Mouse (Mus musculus) v-Abl transformed pro-B cells (cell line): Measurements from ENCODE around the gene Emx2.

Source experiments
- in situ Hi-C, 2 experiments: fragments of 400-800 bp; cut with MboI; formaldehyde crosslinking; loops; one replicate each; pipeline ENCODE4 v1.15.1; 2025; ENCODE audit not compliant: unreplicated experiment in 2 of 2

Gene Emx2

GRCm38 (mm10) chr19:59460328-59461115, 2.4 kb downstream of the Emx2 start:
- in situ Hi-C loops = loop anchor here in 1 of 2 experiments (25.0 kb wide), 1 partner anchor 1152 kb away; no protein-coding TSS in a partner anchor

DNA sequence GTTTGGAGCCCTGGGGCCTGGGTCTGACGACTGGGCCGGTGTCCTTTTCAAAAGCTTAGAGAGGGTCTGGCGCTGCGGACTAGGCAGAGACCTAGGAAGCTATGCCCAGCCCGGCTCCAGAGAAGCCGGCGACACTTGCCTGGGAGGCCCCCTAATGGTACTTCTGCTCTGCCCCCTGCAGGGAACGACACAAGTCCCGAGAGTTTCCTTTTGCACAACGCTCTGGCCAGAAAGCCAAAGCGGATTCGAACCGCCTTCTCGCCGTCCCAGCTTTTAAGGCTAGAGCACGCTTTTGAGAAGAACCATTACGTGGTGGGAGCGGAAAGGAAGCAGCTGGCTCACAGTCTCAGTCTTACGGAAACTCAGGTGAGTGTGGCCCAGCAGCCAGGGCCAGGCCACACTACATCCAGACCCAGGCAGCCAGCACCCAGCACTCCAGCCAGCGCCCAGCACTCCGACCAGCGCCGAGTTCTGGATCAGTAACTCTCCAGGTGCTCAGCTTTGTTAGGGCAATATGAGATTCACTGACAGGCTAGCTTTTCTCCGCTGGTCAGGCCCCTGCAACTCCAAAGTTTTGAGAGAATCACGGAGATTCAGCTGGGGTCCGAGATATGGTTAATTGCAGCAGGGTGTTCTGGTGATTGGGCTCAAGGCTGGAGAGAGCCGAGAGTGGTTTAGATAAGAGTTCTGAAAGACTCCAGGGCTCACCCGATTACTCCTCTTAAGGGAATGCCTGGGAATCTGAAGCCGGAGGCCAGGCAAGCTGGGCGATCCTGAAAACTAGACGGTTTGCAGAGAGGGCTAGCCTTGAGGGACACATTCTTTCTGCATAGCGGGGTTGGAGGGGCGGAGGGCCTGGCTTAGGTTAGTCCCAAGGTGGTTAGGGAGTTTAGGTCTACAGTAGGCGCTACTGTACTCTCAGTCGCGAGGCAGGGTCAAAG, 3.6 kb downstream of the Emx2 start:
- in situ Hi-C loops = loop anchor here in 1 of 2 experiments (25.0 kb wide), 1 partner anchor 1151 kb away; no protein-coding TSS in a partner anchor

DNA sequence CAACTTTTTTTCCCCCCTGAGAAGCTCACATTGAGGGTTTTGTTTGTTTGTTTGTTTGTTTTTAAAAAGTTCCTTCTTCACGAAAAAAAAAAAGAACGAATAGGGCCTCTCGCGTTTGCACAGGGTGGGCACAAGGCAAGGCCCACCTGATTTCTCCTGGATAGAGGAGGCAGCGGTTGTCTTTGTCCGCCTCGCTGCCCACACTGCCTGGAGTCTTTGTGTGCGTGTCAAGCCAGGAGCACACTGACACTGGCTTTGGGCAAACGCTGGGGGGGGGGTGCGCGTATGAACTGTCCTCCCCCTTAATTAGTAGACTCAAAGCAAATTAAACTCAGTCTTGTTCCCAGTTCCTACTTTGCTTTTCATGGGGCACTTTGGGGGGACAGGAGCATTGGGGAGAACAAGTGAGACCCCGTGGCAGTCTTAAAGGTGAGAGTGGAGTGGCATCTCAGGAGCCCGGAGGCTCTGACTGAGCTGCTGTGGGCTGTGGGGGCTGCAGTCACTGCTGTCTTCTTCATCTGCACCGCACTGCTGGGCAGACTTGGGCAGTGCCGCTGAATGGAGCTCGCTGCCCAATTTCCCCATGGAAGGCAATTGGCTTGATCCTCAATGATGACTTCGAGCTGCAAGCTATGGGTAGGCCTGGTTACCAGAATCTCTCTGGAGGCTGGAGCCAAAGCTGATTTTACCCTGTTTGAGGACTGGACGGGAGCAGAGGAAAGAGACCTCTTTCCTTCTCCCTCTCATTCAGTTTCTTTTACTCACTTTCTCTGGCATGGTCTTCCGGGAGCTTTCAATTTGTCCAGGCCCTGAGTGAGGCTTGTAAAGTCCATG, 4.5 kb downstream of the Emx2 start:
- in situ Hi-C loops = loop anchor here in 1 of 2 experiments (25.0 kb wide), 1 partner anchor 1150 kb away; no protein-coding TSS in a partner anchor

DNA sequence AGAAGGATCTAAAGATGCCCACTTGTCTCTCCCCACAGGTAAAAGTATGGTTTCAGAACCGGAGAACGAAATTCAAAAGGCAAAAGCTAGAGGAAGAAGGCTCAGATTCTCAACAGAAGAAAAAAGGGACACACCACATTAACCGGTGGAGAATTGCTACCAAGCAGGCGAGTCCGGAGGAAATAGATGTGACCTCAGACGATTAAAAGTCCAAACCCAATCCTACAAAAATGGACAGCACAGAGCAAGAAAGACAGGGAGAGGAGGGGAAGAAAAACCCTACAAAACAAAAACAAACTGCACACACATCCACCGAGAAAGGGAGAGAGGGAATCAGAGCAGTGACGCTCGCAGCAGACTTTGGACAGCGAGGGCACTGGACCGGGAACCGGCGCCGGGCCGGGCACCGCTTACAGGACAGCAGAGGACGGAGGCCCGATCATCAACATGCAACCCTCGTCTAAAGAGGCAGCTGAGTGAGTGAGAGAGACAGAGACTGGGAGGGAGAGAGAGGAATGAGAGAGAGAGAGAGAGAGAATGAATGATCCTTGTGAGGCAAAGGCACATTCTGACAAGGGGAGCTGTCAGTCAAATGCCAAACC, 5.8 kb downstream of the Emx2 start:
- in situ Hi-C loops = loop anchor here in 1 of 2 experiments (25.0 kb wide), 1 partner anchor 1148 kb away; no protein-coding TSS in a partner anchor

DNA sequence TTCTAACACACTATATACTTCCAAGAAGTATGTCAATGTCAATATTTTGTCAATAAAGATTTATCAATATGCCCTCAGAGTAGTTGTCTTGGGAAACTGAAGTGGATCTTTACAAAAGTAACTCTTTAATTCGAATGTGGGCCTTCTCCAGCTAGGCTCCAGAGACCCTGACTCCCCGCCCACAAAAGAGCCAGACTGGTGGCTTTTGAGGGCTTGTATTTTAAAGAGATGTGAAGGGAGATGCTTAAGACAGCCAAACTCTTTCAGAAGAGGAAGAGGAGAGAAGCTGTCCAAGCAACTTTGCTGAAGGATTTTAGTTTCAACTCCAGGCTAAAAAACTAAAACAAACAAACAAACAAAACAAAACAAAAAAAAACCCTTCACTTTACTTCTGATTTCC, 7.1 kb downstream of the Emx2 start:
- in situ Hi-C loops = loop anchor here in 1 of 2 experiments (25.0 kb wide), 1 partner anchor 1147 kb away; no protein-coding TSS in a partner anchor

DNA sequence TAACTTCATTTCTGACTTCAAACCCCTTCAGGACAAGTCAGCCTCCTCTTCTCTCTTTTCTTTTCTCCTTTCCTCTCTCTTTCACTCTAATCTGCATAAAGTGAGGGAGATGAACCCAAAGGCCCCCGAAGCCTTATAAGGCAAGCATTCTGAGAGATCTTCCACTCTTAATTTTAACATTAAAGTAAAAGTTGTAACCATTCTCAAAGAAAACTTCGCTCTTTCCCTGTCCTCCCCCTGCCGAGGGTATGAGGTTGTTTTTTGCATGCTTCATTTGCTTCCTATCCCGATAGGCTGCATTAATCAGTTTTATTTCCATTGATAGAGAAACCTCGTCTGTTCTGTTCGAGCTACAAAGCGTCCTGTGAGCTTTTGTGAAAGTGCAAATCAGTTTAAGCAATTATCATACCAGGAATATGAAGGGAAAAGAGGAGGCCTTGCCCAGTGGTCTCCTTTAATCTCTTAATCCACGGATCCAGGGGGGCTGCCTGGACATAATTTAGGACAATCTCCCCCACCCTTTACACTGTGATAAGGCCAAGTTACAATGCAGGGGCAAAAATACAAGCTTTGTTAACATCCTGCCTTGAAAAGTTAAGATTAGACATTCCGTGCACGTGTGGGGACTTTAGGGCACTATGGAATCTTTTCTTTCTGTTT, 7.7 kb downstream of the Emx2 start:
- in situ Hi-C loops = loop anchor here in 1 of 2 experiments (25.0 kb wide), 1 partner anchor 1146 kb away; no protein-coding TSS in a partner anchor

DNA sequence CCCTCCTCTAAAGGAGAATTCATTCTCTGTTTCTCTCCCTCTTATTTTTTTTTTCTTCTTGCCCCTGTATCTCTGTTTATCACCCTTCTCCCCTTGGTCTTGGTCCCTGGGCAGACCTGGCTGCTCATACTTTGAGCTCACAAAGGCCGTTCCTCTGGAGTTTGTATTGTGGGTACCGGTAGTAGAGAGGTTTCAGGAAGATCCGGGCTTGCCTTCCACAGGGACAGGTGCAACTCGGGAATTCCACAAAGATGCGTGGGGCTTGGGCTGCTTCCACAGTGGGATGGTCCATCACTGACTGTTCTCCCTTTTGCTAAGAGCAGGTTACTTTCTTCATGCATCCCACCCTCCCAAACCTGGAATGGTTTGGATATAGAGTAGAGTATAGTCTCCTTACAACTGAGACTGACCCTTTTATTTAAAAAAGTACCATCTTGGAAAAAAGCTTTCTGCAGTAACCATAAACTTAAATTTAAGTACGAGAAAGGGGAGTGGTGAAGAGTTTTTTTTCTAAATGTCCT, 8.3 kb downstream of the Emx2 start:
- in situ Hi-C loops = loop anchor here in 1 of 2 experiments (25.0 kb wide), 1 partner anchor 1146 kb away; no protein-coding TSS in a partner anchor

GRCm38 (mm10) chr19:59467016-59467412, 8.8 kb downstream of the Emx2 start:
- in situ Hi-C loops = loop anchor here in 1 of 2 experiments (25.0 kb wide), 1 partner anchor 1145 kb away; no protein-coding TSS in a partner anchor

DNA sequence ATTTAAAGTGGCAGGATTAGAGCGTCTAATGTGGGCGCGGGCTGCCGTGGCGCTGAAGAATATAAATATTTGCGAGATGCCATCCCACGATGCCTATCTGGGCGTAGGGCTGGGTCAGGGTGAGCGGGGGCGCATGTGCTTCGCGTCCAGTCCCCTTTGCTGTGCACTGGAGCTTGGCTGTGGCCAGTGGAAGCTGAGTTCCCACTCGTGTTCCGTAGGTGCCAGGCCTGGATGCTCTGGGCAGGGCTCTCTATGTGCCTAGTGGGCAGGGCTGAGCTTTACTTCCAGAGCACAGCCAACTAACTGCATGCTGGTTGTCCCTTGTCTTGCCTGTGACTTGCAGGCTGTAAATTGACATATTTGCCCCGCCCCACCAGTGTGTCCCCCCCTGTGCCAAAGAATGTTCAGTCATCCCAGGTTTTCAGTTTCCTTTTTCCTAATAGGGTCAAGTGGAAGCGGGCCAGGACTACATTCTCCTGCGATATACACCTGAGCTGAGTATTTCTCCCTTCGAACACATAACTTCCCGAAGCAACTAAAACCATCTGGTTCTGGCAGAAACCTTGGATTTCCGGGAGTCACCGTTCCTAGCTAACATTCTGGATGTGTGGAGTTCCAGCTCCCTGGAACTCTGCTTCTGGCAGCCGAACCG, 9.4 kb downstream of the Emx2 start:
- in situ Hi-C loops = loop anchor here in 1 of 2 experiments (25.0 kb wide), 1 partner anchor 1145 kb away; no protein-coding TSS in a partner anchor

DNA sequence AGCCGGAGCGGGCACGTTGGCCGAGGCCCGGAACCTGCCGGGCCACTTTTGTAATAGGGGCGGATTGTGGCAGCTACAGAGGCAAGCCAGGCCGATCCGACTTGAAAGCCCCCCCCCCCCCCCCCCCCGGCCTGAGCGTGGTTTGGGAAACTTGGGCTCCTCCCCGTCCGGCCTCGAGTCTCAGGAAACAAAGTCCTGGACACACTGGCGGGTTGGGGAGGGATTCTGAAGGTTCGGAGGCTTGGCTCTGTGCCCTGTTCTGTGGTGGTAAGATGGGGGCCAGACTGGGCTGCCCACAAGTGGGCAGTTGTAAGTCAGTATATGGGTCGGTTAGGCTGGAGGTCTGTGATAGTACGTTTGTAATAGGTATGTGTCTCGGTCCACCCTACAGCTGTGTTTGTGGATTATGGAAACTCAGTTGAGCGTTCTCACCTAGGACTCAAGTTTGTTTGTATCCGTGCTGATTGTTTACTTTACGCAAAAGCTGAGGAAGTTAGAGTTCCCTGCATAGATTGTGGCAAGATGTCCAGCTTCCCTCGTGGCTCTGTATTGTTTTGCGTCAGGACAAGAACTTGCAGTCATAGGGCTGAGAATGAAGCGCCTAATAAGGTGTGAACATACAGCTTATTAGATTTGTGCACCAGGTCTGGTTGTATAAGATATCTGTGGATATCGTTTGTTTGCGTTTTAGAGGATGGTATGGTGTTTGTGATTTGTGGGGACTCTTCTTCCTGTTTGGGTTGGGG, 10.1 kb downstream of the Emx2 start:
- in situ Hi-C loops = loop anchor here in 1 of 2 experiments (25.0 kb wide), 1 partner anchor 1144 kb away; no protein-coding TSS in a partner anchor

DNA sequence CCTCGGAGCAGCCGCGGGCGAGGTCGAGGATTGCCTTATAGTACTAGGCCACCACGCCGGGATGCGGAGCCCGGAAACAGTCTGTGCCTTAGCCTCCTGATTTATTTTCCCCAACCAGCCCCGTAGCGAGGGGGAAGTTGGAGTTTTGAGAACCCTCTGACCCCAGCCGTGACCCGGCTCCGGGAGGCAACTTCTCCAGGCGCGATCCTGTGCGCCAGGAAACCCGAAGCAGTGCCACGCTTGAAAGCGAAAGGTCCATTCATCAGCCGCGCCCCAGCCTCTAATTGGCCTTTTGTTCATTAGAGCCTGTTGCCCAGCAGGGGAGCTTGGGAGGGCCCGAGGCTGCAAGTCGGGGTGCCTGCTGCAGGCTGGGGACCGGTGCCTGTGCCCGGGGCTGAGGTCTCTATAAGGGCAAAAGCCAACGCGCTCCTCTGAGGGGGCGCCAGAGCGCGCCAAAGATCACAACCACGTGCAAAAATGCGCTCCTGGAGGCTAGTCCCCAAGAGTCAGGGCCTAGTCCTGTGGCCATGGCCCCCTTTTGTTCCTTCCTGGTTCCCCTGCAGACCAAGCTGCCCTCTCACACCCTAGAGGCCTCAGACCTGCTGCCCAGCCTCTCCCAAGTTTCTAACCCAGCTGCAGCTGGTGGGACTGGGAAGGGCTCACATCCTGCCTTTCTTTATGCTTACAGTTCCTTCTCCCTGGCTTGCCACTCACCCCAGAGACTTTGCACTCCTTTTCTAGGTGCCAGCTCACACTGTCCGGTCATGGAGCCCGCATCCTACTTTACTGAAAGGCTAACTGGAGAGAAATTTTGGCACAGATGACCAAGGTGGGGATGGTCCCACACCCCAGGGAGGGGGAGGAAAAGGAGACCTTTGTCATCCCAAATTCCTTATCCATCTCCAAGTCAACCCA, 11.1 kb downstream of the Emx2 start:
- in situ Hi-C loops = loop anchor here in 1 of 2 experiments (25.0 kb wide), 1 partner anchor 1143 kb away; no protein-coding TSS in a partner anchor

DNA sequence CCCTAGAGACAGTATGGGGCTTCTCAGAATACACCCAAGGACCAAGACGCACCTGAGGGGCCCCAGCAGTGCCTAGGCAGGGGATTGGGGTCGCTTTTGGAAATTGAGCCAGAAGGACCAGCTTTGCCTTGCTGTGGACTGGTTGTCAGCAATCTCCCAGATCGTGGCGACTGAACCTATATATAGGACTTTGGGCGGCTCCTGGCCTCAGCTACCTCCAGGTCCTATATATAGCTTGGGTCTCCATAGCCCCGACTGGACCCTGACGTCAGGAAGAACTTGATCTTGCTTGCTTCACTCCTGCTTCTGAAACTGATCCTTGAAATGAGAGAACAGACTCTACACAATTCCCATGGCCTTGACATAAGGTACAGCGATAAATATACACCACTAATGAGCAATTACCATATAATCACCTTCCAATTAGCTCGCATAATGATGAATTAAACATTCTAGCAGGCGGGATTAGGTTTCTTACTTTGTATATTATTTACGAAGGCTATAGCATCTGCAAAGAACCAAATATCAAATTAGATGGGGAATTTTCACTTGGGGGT, 12.0 kb downstream of the Emx2 start:
- in situ Hi-C loops = loop anchor here in 1 of 2 experiments (25.0 kb wide), 1 partner anchor 1142 kb away; no protein-coding TSS in a partner anchor

DNA sequence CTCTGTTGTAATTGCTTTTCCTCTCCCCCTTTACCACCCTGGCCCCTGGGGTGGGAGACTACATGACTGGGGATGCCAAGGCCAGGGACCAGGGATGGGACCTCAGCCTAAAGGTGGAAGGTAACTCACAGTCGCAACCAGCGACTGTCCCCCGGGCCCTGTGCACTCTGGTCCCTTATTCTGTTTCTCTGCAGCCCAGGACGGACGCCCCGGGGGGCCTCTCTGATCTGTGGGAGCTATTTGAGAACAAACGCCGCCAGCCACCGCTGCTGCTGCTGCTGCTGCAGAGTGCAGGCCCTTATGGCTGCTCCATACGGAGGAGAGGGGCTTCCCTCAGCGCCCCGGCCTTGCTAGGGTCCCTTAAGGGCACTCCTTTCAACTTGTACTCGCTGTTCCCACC, 12.7 kb downstream of the Emx2 start:
- in situ Hi-C loops = loop anchor here in 1 of 2 experiments (25.0 kb wide), 1 partner anchor 1141 kb away; no protein-coding TSS in a partner anchor

DNA sequence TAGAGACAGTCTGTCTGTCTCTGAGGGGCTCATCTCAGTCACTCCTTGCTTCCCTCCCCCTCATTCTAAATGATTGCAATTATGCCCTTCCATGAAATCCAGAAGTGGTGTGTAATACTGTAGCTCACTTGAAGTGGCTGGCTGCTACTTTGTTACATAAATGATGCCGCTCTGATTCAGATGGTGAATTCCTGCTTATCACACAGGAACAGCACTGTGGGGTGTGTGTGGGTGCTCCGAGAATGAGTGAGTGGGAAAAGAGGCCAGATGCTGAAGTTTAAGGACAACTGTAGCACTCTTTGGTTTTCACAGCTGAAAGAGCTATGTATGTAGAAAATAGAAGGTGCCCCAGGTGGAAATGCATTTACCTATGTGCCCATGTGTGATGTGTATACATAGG, 14.7 kb downstream of the Emx2 start:
- in situ Hi-C loops = loop anchor here in 1 of 2 experiments (25.0 kb wide), 1 partner anchor 1139 kb away; no protein-coding TSS in a partner anchor

GRCm38 (mm10) chr19:59479912-59480311, 21.7 kb downstream of the Emx2 start:
- in situ Hi-C loops = no loop called here

GRCm38 (mm10) chr19:59480563-59480962, 22.4 kb downstream of the Emx2 start:
- in situ Hi-C loops = no loop called here
